Mouse (Mus musculus): ENCODE measurements around the gene Ttc41. TPM values are rescaled to one million over a fixed set of nuclear protein-coding genes. Genes with fewer than 3 reads are reported as not detected.

The Ttc41 gene
- total RNA-seq, 2 experiments from 2014 or later: 2.8 to 4.3 TPM

GRCm38 (mm10) chr10:86824093-86824492 is 118.5 kb downstream of the Ttc41 start:
- no peak for DNase-seq (ENCODE audit: low spot score in 2 of 2)

- no peak for DNase-seq (ENCODE audit: low spot score in 2 of 2)
Observed at GRCm38 (mm10) chr10:86824871-86825270, 119.3 kb downstream of the Ttc41 start.

- DNase-seq (ENCODE audit: low spot score in 2 of 2): no peak
Observed at GRCm38 (mm10) chr10:86825871-86826522, 120.4 kb downstream of the Ttc41 start.

Small RNA genes lying within 50 kb of the gene (microRNA-seq; reads per million reads assigned to microRNA genes)
- not detected for gene Gm25745

Other genes starting within 250 kb of the Ttc41 start
- gene Syn3, start 206.9 kb upstream of the Ttc41 start, total RNA-seq (2021): 1 to 10 TPM; 5.0 to 6.8 TPM
- 100 to 1,000 TPM; 505 to 525 TPM for gene Hsp90b1, start 302 bp upstream of the Ttc41 start, total RNA-seq (2021)
- gene Gm49358, start 58.2 kb downstream of the Ttc41 start, total RNA-seq (2021): 1 to 10 TPM; 4.8 to 6.2 TPM
- gene Nt5dc3, start 73.2 kb downstream of the Ttc41 start, total RNA-seq (2021): 10 to 100 TPM; 23.4 to 25.5 TPM